Mouse (Mus musculus) embryonic facial prominence, embryonic 14.5 days (tissue): Measurements from ENCODE around the gene Rft1. TPM values are rescaled to one million over a fixed set of nuclear protein-coding genes. Genes with fewer than 3 reads are reported as not detected.
"Not testable (repeated sequence)": the region's sequence is repeated elsewhere in the genome, so short reads cannot be mapped to it uniquely, and the experiment has no call there.

Experiments
- ATAC-seq: fragments of 200-750 bp; cut with Nextera tagmentation; 2 replicates; pipeline ENCODE4 v1.8.0; 2017; ENCODE audit warnings: low read depth, moderate number of reproducible peaks, moderate TSS enrichment
- DNase-seq: peaks from one replicate; pipeline ENCODE4 v3.0.0-alpha.2; 2015; ENCODE audit warnings: low spot score
- H3K27ac ChIP-seq: fragments of 300-500 bp; sonication (generic); replicated peaks from 2 replicates; pipeline ENCODE4 v1.5.1; 2014; ENCODE audit warnings: low read depth, mild to moderate bottlenecking, low read length, moderate library complexity
- H3K27me3 ChIP-seq: fragments of 300-500 bp; sonication (generic); replicated peaks from 2 replicates; pipeline ENCODE4 v1.6.1; 2014; ENCODE audit warnings: low read length; ENCODE audit not compliant: control insufficient read depth, insufficient read depth
- H3K36me3 ChIP-seq: fragments of 300-500 bp; sonication (generic); 2 replicates; pipeline ENCODE4 v1.6.1; 2014; ENCODE audit warnings: low read length, mixed read lengths; ENCODE audit not compliant: control insufficient read depth, insufficient read depth
- H3K4me1 ChIP-seq: fragments of 300-500 bp; sonication (generic); 2 replicates; pipeline ENCODE4 v1.6.1; 2014; ENCODE audit warnings: antibody characterized with exemption, low read length; ENCODE audit not compliant: control insufficient read depth, insufficient read depth
- H3K4me2 ChIP-seq: fragments of 300-500 bp; sonication (generic); 2 replicates; pipeline ENCODE4 v1.6.1; 2014; ENCODE audit warnings: low read depth, mild to moderate bottlenecking, low read length, moderate library complexity, mixed read lengths
- H3K4me3 ChIP-seq: fragments of 300-500 bp; sonication (generic); 2 replicates; pipeline ENCODE4 v1.5.1; 2014; ENCODE audit warnings: low read depth, mild to moderate bottlenecking, low read length
- H3K9ac ChIP-seq: fragments of 300-500 bp; sonication (generic); 2 replicates; pipeline ENCODE4 v1.6.1; 2014; ENCODE audit warnings: low read depth, mild to moderate bottlenecking, low read length, moderate library complexity, mixed read lengths
- H3K9me3 ChIP-seq: fragments of 300-500 bp; sonication (generic); 2 replicates; pipeline ENCODE4 v1.6.1; 2016; ENCODE audit warnings: low read length; ENCODE audit not compliant: control insufficient read depth
- WGBS: fragments of 180-500 bp; shearing (Covaris S2); extraction: QIAGEN DNeasy Blood & Tissue Kit; methylation state at CpG from one replicate; pipeline ENCODE4 v1.1.7; 2014; 5-methylcytosine and 5-hydroxymethylcytosine counted together
- polyA plus RNA-seq: library from polyadenylated mRNA; unstranded; fragments of >200 nt; fragmentation: Nextera tagmentation; extraction: Ambion mirVana; gene quantifications from 2 replicates; pipeline ENCODE4 v1.2.1, GENCODE M21; 2014

The Rft1 gene
- polyA plus RNA-seq, 1 experiment from 2014 or later = 13.3 TPM

- H3K4me2 ChIP-seq = peak overlapping the region; percentile 79
- ATAC-seq (peak; percentile 60), DNase-seq (peak; percentile 64)
- H3K4me3 ChIP-seq = peak overlapping the region; percentile 89
- H3K36me3 ChIP-seq = no peaks in the 10 kb centered on the region
- peak overlapping the region; percentile 91 for H3K9ac ChIP-seq
- H3K27ac ChIP-seq = peak overlapping the region; percentile 88
- H3K4me1 ChIP-seq = 0 out of 2 replicates have a peak, but pooled peaks cover 3% of the 10 kb centered on the region
- 0% methylated on average over 28 of the region's 106 CpGs for WGBS
- H3K9me3 ChIP-seq = no peaks in the 10 kb centered on the region
- H3K27me3 ChIP-seq = peaks cover 12% of the 10 kb centered on the region
These were observed 62.1 kb downstream of the Rft1 start for GRCm38 (mm10) chr14:30716051-30716952.

- H3K4me3 ChIP-seq = peak overlapping the region; percentile 89
- H3K36me3 ChIP-seq = no peaks in the 10 kb centered on the region
- H3K9me3 ChIP-seq = no peaks in the 10 kb centered on the region
- 0 out of 2 replicates have a peak, but pooled peaks cover 3% of the 10 kb centered on the region for H3K4me1 ChIP-seq
- peak overlapping the region; percentile 91 for H3K9ac ChIP-seq
- ATAC-seq (no peak), DNase-seq (no peak)
- H3K27ac ChIP-seq = no peak overlapping the region
- H3K27me3 ChIP-seq = peaks cover 12% of the 10 kb centered on the region
- 5% methylated on average over 7 of the region's 7 CpGs for WGBS
- H3K4me2 ChIP-seq = peak overlapping the region; percentile 79
These were observed 62.8 kb downstream of the Rft1 start for GRCm38 (mm10) chr14:30716953-30717285.

- H3K9me3 ChIP-seq, H3K4me2 ChIP-seq, H3K4me1 ChIP-seq, DNase-seq, H3K36me3 ChIP-seq, H3K9ac ChIP-seq, H3K27ac ChIP-seq, H3K4me3 ChIP-seq, ATAC-seq: not testable (repeated sequence)
- H3K27me3 ChIP-seq = peaks cover 12% of the 10 kb centered on the region
- 76% methylated on average over 1 of the region's 1 CpGs for WGBS
These were observed 64.5 kb downstream of the Rft1 start for GRCm38 (mm10) chr14:30718696-30719095.

GRCm38 (mm10) chr14:30719514-30719913, 65.4 kb downstream of the Rft1 start:
- ATAC-seq (no peak), DNase-seq (no peak)
- H3K9ac ChIP-seq = no peak overlapping the region
- no peaks in the 10 kb centered on the region for H3K36me3 ChIP-seq
- H3K9me3 ChIP-seq = no peaks in the 10 kb centered on the region
- H3K4me1 ChIP-seq = 0 out of 2 replicates have a peak, but pooled peaks cover 3% of the 10 kb centered on the region
- peaks cover 10% of the 10 kb centered on the region for H3K27me3 ChIP-seq
- WGBS = 74% methylated on average over 1 of the region's 1 CpGs
- H3K4me3 ChIP-seq = no peak overlapping the region
- H3K4me2 ChIP-seq = no peak overlapping the region
- no peak overlapping the region for H3K27ac ChIP-seq

GRCm38 (mm10) chr14:30721850-30722249, 67.7 kb downstream of the Rft1 start:
- no peak overlapping the region for H3K4me2 ChIP-seq
- no peaks in the 10 kb centered on the region for H3K27me3 ChIP-seq
- 0 out of 2 replicates have a peak, but pooled peaks cover 3% of the 10 kb centered on the region for H3K4me1 ChIP-seq
- WGBS = 74% methylated on average over 1 of the region's 1 CpGs
- no peak overlapping the region for H3K9ac ChIP-seq
- H3K27ac ChIP-seq = no peak overlapping the region
- no peaks in the 10 kb centered on the region for H3K36me3 ChIP-seq
- no peak for DNase-seq
- H3K9me3 ChIP-seq = no peaks in the 10 kb centered on the region
- H3K4me3 ChIP-seq = no peak overlapping the region
- no peak for ATAC-seq

DNA sequence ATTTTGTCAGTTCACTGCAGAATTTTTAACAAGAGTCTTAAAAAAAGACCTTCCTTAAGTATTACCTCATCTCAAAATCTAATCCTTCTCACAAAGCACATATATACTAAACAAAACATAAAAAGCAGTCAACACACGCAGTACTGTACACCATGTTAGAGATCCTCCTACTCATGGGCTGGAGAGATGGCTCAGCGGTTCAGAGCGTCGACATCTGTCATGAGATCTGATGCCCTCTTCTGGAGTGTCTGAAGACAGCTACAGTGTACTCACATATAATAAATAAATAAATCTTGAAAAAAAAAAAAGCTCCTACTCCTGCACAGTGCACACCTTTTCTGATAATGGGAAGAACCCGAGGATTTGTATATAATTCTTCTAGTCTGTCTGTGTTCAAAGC, 68.2 kb downstream of the Rft1 start:
- Histone ChIP-seq H3K4me1 (no peaks in the 10 kb centered on the region), H3K27ac (no peak overlapping the region), H3K4me2 (no peak overlapping the region), H3K9ac (no peak overlapping the region), H3K4me3 (no peak overlapping the region), H3K36me3 (no peaks in the 10 kb centered on the region), H3K9me3 (no peaks in the 10 kb centered on the region), H3K27me3 (no peaks in the 10 kb centered on the region)
- WGBS = 90% methylated on average over 5 of the region's 5 CpGs
- DNase-seq (no peak), ATAC-seq (no peak)

DNA sequence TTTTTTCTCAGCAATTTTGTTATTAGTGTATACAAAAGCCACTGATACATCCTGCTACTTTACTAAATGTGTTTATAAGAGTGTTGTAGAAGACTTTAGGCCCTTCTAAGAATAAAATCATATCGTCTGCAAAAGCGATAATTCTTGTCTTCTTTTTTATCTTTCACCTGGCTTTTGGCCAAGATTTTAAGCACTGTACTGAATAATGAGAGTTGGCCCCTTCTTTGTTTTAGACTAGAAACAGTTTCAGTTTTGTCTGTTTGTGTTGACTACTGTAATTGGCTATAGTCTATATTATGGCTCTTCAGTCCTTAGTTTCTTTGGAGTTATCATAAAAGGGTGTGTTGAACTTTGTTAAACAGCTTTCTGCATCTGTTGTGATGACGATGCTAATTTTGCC, 77.7 kb downstream of the Rft1 start:
- Histone ChIP-seq H3K9ac (no peak overlapping the region), H3K36me3 (no peaks in the 10 kb centered on the region), H3K4me1 (no peaks in the 10 kb centered on the region), H3K4me2 (no peak overlapping the region), H3K27ac (no peak overlapping the region), H3K4me3 (no peak overlapping the region), H3K9me3 (no peaks in the 10 kb centered on the region), H3K27me3 (no peaks in the 10 kb centered on the region)
- DNase-seq = no peak
- no peak for ATAC-seq
- WGBS = 72% methylated on average over 3 of the region's 3 CpGs

GRCm38 (mm10) chr14:30734665-30735064, 80.5 kb downstream of the Rft1 start:
- no peaks in the 10 kb centered on the region for H3K36me3 ChIP-seq
- no peak overlapping the region for H3K9ac ChIP-seq
- H3K4me1 ChIP-seq = no peaks in the 10 kb centered on the region
- ATAC-seq = no peak
- DNase-seq = no peak
- H3K4me3 ChIP-seq = no peak overlapping the region
- no peak overlapping the region for H3K27ac ChIP-seq
- no peaks in the 10 kb centered on the region for H3K9me3 ChIP-seq
- no peaks in the 10 kb centered on the region for H3K27me3 ChIP-seq
- no peak overlapping the region for H3K4me2 ChIP-seq
- 93% methylated on average over 5 of the region's 5 CpGs for WGBS

DNA sequence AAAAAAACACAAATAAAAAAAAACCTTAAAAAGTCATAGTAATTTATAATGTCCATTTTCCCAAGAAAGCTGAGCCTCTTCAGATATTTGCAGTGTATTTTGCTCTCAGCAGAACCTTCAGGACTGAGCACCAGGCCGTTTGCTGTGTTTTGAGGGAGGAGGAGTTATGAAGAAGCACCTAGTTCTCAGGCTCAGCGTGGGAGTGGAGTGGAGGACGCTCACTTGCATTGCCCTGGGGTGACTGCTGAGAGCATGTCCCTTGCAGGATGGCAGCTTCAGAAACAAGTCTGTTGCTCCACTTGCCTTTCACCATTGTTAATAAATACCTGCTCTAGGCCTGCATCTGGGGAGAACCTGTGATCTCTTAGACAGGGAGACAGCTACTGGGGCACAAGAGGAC, 81.7 kb downstream of the Rft1 start:
- DNase-seq (no peak), ATAC-seq (no peak)
- Histone ChIP-seq H3K27me3 (no peaks in the 10 kb centered on the region), H3K4me1 (no peaks in the 10 kb centered on the region), H3K27ac (no peak overlapping the region), H3K4me3 (no peak overlapping the region), H3K9me3 (no peaks in the 10 kb centered on the region), H3K9ac (no peak overlapping the region), H3K4me2 (no peak overlapping the region), H3K36me3 (no peaks in the 10 kb centered on the region)
- WGBS = 81% methylated on average over 3 of the region's 3 CpGs
